Mouse (Mus musculus) lung, postnatal 25 days (tissue): Measurements from ENCODE around the gene Pcdh17.

Experiments
- DNase-seq: peaks from one replicate; pipeline ENCODE4 v3.0.0; 2022; ENCODE audit warnings: low spot score

Gene Pcdh17

DNA sequence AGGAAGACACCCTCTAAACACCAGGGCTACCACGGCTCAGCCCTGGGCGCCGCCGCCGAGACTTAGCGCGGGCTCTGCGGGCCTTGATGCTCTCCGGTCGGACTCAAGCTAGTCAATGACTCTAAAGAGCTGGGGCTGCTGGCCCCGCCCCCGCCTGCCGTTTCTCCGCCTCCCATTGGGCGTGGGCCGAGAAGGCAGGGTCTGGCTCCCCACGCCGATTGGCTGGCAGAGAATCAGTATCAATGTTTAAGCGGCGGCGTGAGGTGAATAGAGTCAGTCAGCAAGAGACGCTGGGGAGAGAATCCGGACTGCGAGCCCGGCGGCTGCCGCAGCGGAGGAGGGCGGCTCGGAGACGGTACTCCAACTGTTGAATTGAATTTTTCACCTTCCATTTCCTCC, at the start of gene Pcdh17:
Gene Pcdh17 (plus strand): TSS at position 276 of the 399 bp plus-strand sequence.
- DNase-seq = peak; percentile 94

GRCm38 (mm10) chr14:84397137-84397536, 46.2 kb upstream of the Pcdh17 start:
- DNase-seq = no peak

GRCm38 (mm10) chr14:84424736-84425135, 18.6 kb upstream of the Pcdh17 start:
- DNase-seq = no peak

GRCm38 (mm10) chr14:84426616-84427015, 16.7 kb upstream of the Pcdh17 start:
- DNase-seq = no peak

DNA sequence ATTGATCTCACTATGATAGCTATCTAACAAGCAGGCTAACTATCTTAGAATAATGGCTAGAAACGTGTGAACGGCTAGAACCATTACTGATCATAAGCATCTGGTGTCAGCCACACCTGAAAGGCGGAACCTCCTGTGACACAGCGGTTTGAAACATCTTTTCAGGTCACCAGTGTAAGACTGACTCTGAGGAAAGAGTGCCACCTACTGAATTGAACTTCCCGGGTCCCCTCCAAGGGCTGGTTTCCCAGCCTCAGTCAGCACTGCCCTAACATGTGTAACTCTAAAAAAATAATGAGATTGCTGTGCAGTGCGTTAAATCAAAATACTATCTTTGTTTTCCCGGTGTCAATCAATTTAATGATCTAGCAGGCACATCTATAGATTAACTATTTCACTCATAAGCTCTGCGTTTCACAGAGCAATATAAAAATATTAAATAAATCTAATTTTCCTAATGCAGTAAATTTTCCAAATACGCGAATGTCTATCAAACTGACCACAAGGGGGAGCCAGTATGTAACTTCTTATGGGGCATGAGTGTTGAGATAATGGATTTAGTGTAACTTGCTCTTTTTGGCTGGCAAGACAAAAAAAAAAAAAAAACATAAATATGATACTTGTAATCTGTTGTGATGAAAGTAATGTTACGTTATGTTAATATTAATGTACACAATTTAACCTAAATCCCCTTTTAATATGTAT, 5.1 kb upstream of the Pcdh17 start:
- peak; percentile 18 for DNase-seq

DNA sequence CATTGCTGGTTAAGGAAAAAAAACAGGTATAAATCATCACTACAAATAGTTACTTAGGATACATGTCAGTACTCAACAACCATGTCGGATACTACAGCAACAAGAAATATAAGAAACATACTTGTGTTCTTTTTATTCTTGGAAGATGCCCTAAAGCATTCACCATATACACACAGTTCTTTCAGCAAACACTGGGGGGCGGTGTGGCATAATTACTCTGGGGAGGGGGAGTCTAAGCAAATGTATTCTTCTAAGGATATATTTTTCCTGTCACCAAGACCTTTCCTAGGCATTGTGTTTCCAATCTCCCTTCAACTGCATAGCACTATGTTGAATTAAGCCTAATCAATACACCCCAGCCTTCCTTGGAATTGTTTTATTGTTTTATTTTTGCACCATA, 2.5 kb upstream of the Pcdh17 start:
- no peak for DNase-seq

GRCm38 (mm10) chr14:84442528-84443287, 655 bp upstream of the Pcdh17 start:
- DNase-seq = no peak

DNA sequence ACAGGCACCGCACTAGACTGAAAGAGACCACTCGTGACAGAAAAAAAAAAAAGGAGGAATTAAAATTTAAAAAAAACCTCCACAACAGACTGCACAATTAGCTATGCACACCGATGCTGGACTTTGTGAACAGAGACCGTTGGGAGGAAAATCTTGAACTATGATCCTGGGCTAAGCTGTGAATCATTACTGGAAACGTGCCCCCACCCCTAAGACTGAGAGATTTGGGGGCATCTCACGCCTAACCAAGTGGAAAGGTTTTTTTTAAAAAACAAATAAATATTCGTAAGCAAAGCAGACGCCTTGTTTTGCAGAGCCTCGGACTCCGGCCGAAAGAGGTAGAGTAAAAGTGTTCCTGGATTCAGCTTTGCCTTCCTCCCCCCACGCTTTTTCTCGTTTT, 398 bp downstream of the Pcdh17 start:
- DNase-seq = no peak

GRCm38 (mm10) chr14:84444276-84444662, 906 bp downstream of the Pcdh17 start:
- DNase-seq = no peak

GRCm38 (mm10) chr14:84444663-84445502, 1.5 kb downstream of the Pcdh17 start:
- DNase-seq = no peak

DNA sequence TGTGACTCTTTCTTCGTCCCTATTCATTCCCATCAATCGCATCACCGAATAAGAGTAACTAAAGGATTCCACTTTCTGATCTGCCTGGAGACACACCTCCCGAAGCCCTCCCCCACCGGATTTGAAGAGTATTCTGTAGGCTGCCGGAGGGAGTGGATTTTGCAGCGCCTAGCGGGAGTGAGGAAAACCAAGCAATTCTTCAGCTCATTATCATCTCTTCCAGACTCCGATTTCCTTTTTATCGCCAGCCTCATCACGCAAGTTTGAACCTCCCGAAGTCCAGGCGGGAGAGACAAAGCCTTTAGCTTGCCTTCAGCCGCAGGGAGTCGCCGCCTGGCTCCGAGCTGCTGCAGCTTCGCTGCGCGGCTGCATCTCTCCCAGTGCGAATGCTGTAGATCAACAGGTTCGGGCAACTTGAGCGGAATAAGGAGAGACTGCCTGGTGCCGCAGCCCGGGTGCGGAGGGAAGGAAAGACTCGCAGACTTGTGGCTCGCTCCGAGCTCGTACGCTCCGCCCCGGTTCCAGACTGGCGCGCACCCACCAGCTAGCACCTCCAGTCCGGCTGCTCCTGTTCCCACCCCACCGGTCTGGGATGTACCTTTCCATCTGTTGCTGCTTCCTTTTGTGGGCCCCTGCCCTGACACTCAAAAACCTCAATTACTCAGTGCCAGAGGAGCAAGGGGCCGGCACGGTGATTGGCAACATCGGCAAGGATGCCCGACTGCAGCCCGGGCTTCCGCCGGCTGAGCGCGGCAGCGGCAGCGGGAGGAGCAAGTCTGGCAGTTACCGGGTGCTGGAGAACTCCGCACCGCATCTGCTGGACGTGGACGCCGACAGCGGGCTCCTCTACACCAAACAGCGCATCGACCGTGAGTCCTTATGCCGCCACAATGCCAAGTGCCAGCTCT, 2.4 kb downstream of the Pcdh17 start:
- DNase-seq = no peak

GRCm38 (mm10) chr14:84446411-84446915, 3.1 kb downstream of the Pcdh17 start:
- DNase-seq = no peak

GRCm38 (mm10) chr14:84446941-84447641, 3.7 kb downstream of the Pcdh17 start:
- DNase-seq = peak; percentile 61

DNA sequence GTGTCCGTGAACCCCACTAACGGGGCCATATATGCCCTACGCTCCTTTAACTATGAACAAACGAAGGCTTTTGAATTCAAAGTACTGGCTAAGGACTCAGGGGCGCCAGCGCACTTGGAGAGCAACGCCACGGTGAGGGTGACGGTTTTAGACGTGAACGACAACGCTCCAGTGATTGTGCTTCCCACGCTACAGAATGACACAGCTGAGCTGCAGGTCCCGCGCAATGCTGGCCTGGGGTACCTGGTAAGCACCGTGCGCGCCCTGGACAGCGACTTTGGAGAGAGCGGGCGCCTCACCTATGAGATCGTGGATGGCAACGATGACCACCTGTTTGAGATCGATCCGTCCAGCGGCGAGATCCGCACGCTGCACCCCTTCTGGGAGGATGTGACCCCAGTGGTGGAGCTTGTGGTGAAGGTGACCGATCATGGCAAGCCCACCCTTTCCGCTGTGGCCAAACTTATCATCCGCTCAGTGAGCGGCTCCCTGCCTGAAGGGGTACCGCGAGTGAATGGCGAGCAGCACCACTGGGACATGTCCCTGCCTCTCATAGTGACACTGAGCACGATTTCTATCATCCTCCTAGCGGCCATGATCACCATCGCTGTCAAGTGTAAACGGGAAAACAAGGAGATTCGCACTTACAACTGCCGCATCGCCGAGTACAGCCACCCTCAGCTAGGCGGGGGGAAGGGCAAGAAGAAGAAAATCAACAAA, 4.5 kb downstream of the Pcdh17 start:
- no peak for DNase-seq

GRCm38 (mm10) chr14:84448381-84448771, 5.0 kb downstream of the Pcdh17 start:
- no peak for DNase-seq

GRCm38 (mm10) chr14:84454074-84454845, 10.9 kb downstream of the Pcdh17 start:
- no peak for DNase-seq

GRCm38 (mm10) chr14:84475491-84475890, 32.1 kb downstream of the Pcdh17 start:
- no peak for DNase-seq

DNA sequence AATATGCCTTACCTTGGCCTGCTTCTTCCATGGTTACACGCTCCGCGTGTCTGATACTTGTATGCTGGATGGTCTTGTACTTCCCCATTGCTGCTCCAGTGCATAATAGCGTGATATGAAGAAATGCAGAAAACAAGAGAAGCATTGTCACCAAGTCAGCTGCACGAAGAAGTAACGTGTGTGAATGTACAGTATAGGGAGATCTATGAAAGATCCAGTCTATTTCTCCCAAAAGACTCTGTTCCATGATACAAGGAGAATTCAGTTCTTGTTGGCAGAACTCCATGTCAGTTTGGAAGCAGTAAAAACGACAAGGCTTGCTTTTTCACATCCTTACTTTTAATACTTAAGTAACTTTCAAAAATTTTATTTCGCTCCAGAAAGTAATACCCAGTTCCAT, 33.0 kb downstream of the Pcdh17 start:
- no peak for DNase-seq

GRCm38 (mm10) chr14:84476906-84477305, 33.5 kb downstream of the Pcdh17 start:
- DNase-seq = no peak
